Mouse (Mus musculus): Measurements from ENCODE around the gene Shisa6. TPM values are rescaled to one million over a fixed set of nuclear protein-coding genes. Genes with fewer than 3 reads are reported as not detected.

Gene Shisa6
- total and polyA plus RNA-seq, 3 experiments: 0.27 to 0.66 (median 0.31) TPM

GRCm38 (mm10) chr11:66164022-66164421, 361.7 kb downstream of the Shisa6 start:
- H3K9ac ChIP-seq (ENCODE audit: low read depth, low read length): no peak overlapping the region
- no peaks in the 10 kb centered on the region for H3K36me3 ChIP-seq (ENCODE audit: control insufficient read depth, insufficient read depth, low read length)
- TF ChIP-seq POLR2A (IDR thresholded peaks at IDR 0.05; ENCODE audit: insufficient read depth, low read depth, low read length): no peak
- TF ChIP-seq EP300 (IDR thresholded peaks at IDR 0.05; ENCODE audit: insufficient read depth, low read depth, low read length): no peak
- no peak for TF ChIP-seq CTCF (IDR thresholded peaks at IDR 0.05)
- no peaks in the 10 kb centered on the region for H3K79me2 ChIP-seq (replicated peaks; ENCODE audit: control insufficient read depth, insufficient read depth, low read length)
- WGBS: 66% methylated on average over 2 of the region's 2 CpGs
- no peak for DNase-seq
- no peak overlapping the region for H3K27ac ChIP-seq
- peaks cover 5% of the 10 kb centered on the region for H3K27me3 ChIP-seq (ENCODE audit: control insufficient read depth, insufficient read depth, low read length)
- H3K4me1 ChIP-seq (ENCODE audit: control insufficient read depth, insufficient read depth, low read length): no peaks in the 10 kb centered on the region
- H3K4me3 ChIP-seq: no peak overlapping the region
- intact Hi-C loops (cut with DNase I): no loop called here
